Mouse (Mus musculus): ENCODE results near the gene Ecpas. TPM values are rescaled to one million over a fixed set of nuclear protein-coding genes. Genes with fewer than 3 reads are reported as not detected.

Ecpas gene
- polyA plus RNA-seq, 1 experiment from 2014 or later, result 21.4 TPM

DNA sequence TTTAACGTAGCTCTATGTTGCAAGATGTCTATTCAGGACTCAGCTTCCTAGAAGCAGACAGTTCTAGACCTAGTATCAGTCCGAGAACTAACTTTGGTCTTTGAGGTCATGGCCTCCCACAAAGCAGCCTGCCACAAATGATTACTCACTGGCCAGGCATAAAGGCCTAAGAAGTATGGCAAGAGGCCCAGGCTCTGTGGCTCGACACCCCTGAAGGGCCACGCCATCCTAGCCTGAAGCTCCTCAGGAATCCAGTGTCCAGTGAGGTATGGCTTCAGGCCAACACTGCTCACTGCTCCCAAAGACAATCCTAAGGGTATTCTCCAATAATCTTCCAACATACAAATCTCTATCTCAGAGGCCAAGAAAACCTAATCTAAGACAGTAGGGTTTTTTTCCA lies 86.6 kb downstream of the Ecpas start:
- peaks cover 3% of the 10 kb centered on the region for H3K36me3 ChIP-seq (ENCODE audit: control insufficient read depth, insufficient read depth, low read length)

GRCm38 (mm10) chr4:58787616-58788015 lies 124.9 kb downstream of the Ecpas start, which contains the start of gene Olfr267:
Gene Olfr267 (minus strand): TSS chr4:58787716.
- ATAC-seq, result no peak

More for the DNA sequence above, 86.6 kb downstream of the Ecpas start:
- 88% methylated on average over 4 of the region's 4 CpGs for WGBS
- no peaks in the 10 kb centered on the region for H3K4me1 ChIP-seq (ENCODE audit: control insufficient read depth, insufficient read depth, low read length)
- no peak overlapping the region for H3K9ac ChIP-seq (ENCODE audit: low read depth, low read length)
- H3K27me3 ChIP-seq (replicated peaks; ENCODE audit: control insufficient read depth, insufficient read depth, low read length), result no peaks in the 10 kb centered on the region
- no peak overlapping the region for H3K27ac ChIP-seq (ENCODE audit: low read length)
- no peak overlapping the region for H3K4me2 ChIP-seq (ENCODE audit: low read depth, low read length)
- H3K9me3 ChIP-seq (ENCODE audit: control insufficient read depth, low read length), result no peaks in the 10 kb centered on the region
- ATAC-seq, result no peak
- no peak overlapping the region for H3K4me3 ChIP-seq (ENCODE audit: low read length)

GRCm38 (mm10) chr4:58786659-58787058 lies 125.9 kb downstream of the Ecpas start:
- no peak overlapping the region for H3K9ac ChIP-seq (ENCODE audit: low read depth, low read length)
- H3K36me3 ChIP-seq (ENCODE audit: control insufficient read depth, insufficient read depth, low read length), result no peaks in the 10 kb centered on the region
- no peaks in the 10 kb centered on the region for H3K27me3 ChIP-seq (replicated peaks; ENCODE audit: control insufficient read depth, insufficient read depth, low read length)
- no peak overlapping the region for H3K4me3 ChIP-seq (ENCODE audit: low read length)
- no peak overlapping the region for H3K4me2 ChIP-seq (ENCODE audit: low read depth, low read length)
- no peak overlapping the region for H3K27ac ChIP-seq (ENCODE audit: low read length)
- no peak for ATAC-seq
- WGBS, result 49% methylated on average over 3 of the region's 3 CpGs
- no peaks in the 10 kb centered on the region for H3K4me1 ChIP-seq (ENCODE audit: control insufficient read depth, insufficient read depth, low read length)
- no peaks in the 10 kb centered on the region for H3K9me3 ChIP-seq (ENCODE audit: control insufficient read depth, low read length)

More at GRCm38 (mm10) chr4:58787616-58788015, 124.9 kb downstream of the Ecpas start, which contains the start of gene Olfr267:
- no peak within 1 kb of the TSS for H3K4me2 ChIP-seq (ENCODE audit: low read depth, low read length)
- H3K27ac ChIP-seq (ENCODE audit: low read length), result no peak within 1 kb of the TSS
- no peaks in the 10 kb centered on the region for H3K27me3 ChIP-seq (replicated peaks; ENCODE audit: control insufficient read depth, insufficient read depth, low read length)
- no peaks in the 10 kb centered on the region for H3K4me1 ChIP-seq (ENCODE audit: control insufficient read depth, insufficient read depth, low read length)
- H3K36me3 ChIP-seq (ENCODE audit: control insufficient read depth, insufficient read depth, low read length), result no peaks in the 10 kb centered on the region
- H3K9ac ChIP-seq (ENCODE audit: low read depth, low read length), result no peak within 1 kb of the TSS
- no peaks in the 10 kb centered on the region for H3K9me3 ChIP-seq (ENCODE audit: control insufficient read depth, low read length)
- H3K4me3 ChIP-seq (ENCODE audit: low read length), result no peak within 1 kb of the TSS

- ATAC-seq, result no peak
- Histone ChIP-seq H3K9me3 (ENCODE audit: control insufficient read depth, low read length) (no peaks in the 10 kb centered on the region), H3K27me3 (replicated peaks; ENCODE audit: control insufficient read depth, insufficient read depth, low read length) (no peaks in the 10 kb centered on the region), H3K4me1 (ENCODE audit: control insufficient read depth, insufficient read depth, low read length) (no peaks in the 10 kb centered on the region), H3K4me2 (ENCODE audit: low read depth, low read length) (no peak overlapping the region), H3K4me3 (ENCODE audit: low read length) (no peak overlapping the region), H3K36me3 (ENCODE audit: control insufficient read depth, insufficient read depth, low read length) (no peaks in the 10 kb centered on the region), H3K9ac (ENCODE audit: low read depth, low read length) (no peak overlapping the region), H3K27ac (ENCODE audit: low read length) (peak overlapping the region; percentile 29; the same call in 1 of the 2 replicates)
- 67% methylated on average over 3 of the region's 3 CpGs for WGBS
Measured at GRCm38 (mm10) chr4:58763417-58763816, 149.1 kb downstream of the Ecpas start.

GRCm38 (mm10) chr4:58749510-58749909 lies 163.0 kb downstream of the Ecpas start:
- Histone ChIP-seq H3K36me3 (ENCODE audit: control insufficient read depth, insufficient read depth, low read length) (no peaks in the 10 kb centered on the region), H3K4me1 (ENCODE audit: control insufficient read depth, insufficient read depth, low read length) (no peaks in the 10 kb centered on the region), H3K9me3 (ENCODE audit: control insufficient read depth, low read length) (no peaks in the 10 kb centered on the region), H3K4me3 (ENCODE audit: low read length) (no peak overlapping the region), H3K27me3 (replicated peaks; ENCODE audit: control insufficient read depth, insufficient read depth, low read length) (no peaks in the 10 kb centered on the region), H3K4me2 (ENCODE audit: low read depth, low read length) (no peak overlapping the region), H3K9ac (ENCODE audit: low read depth, low read length) (no peak overlapping the region), H3K27ac (ENCODE audit: low read length) (no peak overlapping the region)
- no peak for ATAC-seq
- whole genome bisulfite sequencing, result 39% methylated on average over 2 of the region's 2 CpGs

GRCm38 (mm10) chr4:58749101-58749500 lies 163.4 kb downstream of the Ecpas start:
- Histone ChIP-seq H3K4me2 (ENCODE audit: low read depth, low read length) (no peak overlapping the region), H3K27me3 (replicated peaks; ENCODE audit: control insufficient read depth, insufficient read depth, low read length) (no peaks in the 10 kb centered on the region), H3K27ac (ENCODE audit: low read length) (peak overlapping the region; percentile 76; the same call in 1 of the 2 replicates), H3K4me1 (ENCODE audit: control insufficient read depth, insufficient read depth, low read length) (no peaks in the 10 kb centered on the region), H3K36me3 (ENCODE audit: control insufficient read depth, insufficient read depth, low read length) (no peaks in the 10 kb centered on the region), H3K4me3 (ENCODE audit: low read length) (no peak overlapping the region), H3K9me3 (ENCODE audit: control insufficient read depth, low read length) (no peaks in the 10 kb centered on the region), H3K9ac (ENCODE audit: low read depth, low read length) (0 out of 2 replicates have a peak overlapping the region, but pooled peaks have one; percentile 25)
- no peak for ATAC-seq
- WGBS, result 37% methylated on average over 10 of the region's 10 CpGs

Other genes starting within 250 kb of the Ecpas start
- gene Olfr267, start 125.0 kb downstream of the Ecpas start, polyA plus RNA-seq (2015; fragmentation: Nextera tagmentation; extraction: Ambion mirVana), result not detected in 2 replicates
- gene Zkscan16, start 30.9 kb upstream of the Ecpas start, polyA plus RNA-seq (2015; fragmentation: Nextera tagmentation; extraction: Ambion mirVana), result 0.16 and 0.29 TPM in 2 replicates
- 44.9 and 45.5 TPM in 2 replicates for gene Ptgr1, start 74.4 kb upstream of the Ecpas start, polyA plus RNA-seq (2015; fragmentation: Nextera tagmentation; extraction: Ambion mirVana)
- gene Dnajc25, start 82.3 kb upstream of the Ecpas start, polyA plus RNA-seq (2015; fragmentation: Nextera tagmentation; extraction: Ambion mirVana), result 5.6 and 8.3 TPM in 2 replicates
- 9.3 and 10.8 TPM in 2 replicates for gene Gm20503, start 90.5 kb upstream of the Ecpas start, polyA plus RNA-seq (2015; fragmentation: Nextera tagmentation; extraction: Ambion mirVana)
- 76.5 and 86.1 TPM in 2 replicates for gene Gng10, start 122.3 kb upstream of the Ecpas start, polyA plus RNA-seq (2015; fragmentation: Nextera tagmentation; extraction: Ambion mirVana)
- gene AI481877, start 226.2 kb upstream of the Ecpas start, polyA plus RNA-seq (2015; fragmentation: Nextera tagmentation; extraction: Ambion mirVana), result not detected in 2 replicates

Data from intestine, embryonic 16.5 days (tissue).